Mouse (Mus musculus): ENCODE results near the gene Gm44596.

The Gm44596 gene

DNA sequence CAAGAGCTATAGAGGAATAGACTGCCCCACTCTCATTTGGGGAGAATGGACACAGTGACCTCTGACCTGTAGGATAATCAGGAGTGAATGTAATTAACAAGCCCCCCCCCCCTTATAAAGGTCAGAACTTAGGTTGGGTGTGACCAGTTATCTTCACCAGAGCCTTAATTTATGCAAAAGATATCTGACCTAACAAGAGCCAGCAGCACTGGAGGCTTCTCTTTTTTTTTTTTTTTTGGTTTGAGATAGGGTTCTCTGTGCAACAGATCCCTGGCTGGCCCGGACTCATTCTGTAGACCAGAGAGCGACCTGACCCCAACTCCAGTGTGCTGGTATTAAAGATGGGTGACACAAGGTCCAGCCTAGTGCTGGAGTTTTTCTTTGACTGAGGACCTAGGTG lies 54.0 kb downstream of the Gm44596 start:
- DNase-seq (ENCODE audit: low read depth, low spot score) = no peak

DNA sequence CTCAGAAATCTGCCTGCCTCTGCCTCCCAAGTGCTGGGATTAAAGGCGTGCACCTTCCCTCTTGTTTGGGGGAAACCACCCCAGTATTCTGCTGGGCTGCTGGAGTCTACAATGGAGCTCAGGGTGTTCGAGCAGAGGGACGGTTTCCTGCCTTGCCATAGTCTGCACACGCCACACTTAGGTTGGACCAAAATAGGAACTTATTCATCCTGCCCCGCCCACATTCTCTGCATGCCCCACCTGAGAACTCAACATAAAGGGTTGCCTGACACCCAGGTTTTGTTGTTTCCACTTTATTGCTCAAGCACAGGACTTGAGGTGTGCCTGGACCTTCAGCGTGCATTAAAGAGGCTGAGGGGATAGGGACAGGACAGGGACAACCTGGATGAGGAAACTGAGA lies 54.5 kb downstream of the Gm44596 start:
- DNase-seq (ENCODE audit: low read depth, low spot score) = no peak

DNA sequence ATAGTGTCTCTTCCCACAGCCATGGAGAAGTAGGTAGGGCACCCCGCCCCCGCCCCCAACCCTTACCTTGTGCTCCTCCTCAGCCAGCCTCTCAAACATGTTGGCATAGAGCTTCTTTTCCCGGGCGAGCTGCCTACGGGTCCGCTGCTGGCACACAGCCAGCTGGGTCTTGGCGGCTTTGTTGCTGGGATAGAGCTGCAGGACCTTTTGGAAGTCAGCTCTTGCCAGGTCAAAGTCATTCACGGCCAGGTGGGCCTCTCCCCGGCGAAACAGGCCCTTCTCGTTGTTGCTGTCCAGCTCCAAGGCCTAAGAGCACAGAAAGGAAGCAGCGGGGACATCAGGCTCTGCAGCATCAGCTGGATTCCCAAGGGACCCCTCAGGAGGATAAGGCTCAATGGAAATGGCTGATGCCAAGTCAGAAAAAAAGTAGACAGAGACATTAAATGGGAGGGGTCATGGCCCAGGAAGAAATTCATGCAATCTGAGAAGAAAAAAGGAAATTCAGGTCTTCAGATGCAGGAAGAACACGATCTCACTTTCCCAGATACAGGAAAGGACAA lies 57.1 kb downstream of the Gm44596 start:
- DNase-seq (ENCODE audit: low read depth, low spot score) = no peak

DNA sequence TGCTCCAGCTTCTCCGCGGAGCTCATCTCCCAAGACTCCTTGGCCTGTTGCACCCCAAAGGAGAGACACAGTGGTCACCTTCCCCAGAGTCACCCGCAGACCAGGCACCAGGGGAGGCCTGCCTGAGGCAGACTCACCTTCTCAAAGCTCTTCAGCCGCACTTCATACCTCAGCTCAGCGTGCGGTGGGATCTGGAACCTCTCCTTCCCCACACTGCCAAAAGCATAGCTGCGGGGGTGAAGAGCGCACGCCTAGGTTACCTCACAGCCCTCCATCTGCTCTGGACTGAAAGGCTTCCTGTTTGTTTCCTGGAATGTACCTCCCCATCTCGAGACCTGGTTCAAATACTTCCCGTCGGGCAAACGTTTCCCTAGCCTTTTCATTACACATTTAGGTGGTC lies 58.3 kb downstream of the Gm44596 start:
- no peak for DNase-seq (ENCODE audit: low read depth, low spot score)

DNA sequence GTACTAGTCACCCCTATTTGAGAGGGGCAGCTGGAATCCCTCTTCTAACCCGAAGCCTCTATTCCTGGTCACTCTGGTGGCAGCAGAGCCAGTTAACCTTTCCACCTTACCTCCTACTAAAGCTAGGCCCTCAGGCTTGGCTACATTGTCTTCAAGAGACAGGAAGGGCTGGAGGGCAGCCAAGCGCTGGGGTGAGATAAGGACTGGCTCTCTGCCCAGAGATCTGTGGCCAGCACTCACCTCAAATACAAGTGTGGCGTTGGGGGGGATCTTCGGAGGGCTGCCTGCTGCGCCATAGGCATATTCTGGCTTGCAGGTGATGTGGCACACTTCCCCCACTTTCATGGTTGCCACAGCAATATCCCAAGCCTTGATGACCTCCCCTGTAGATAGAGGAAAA lies 60.2 kb downstream of the Gm44596 start:
- DNase-seq (ENCODE audit: low read depth, low spot score) = no peak

DNA sequence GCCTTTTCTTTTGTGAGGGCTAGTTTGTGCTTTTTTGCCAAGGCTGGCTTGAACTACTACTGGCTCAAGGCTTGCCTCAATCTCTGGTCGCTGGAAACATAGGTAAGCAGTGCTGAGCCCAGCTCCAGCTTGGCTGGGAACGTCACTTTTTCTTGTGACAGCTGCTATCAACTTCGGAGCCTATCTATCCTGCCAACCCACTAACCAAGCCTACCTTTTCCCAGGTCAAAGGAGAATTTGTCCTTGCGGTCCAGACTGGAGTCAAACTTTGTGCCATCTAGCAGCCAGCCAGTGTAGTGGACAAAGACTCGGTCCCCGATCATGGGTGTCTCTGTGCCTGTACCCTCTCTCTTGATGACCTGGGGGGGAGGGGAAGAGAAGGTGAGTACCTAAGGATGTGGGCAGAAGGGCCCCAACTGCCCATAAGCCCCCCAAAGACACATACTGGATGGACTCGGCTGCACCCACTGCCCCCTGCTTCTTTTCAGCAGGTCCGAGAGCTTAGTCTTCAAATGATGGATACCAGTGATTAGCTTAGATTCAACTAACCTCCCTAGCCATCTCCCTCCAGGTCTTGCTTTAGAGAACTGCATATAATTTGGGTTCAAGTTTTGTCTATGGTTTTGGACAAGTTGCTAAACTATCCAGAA lies 61.2 kb downstream of the Gm44596 start:
- no peak for DNase-seq (ENCODE audit: low read depth, low spot score)

DNA sequence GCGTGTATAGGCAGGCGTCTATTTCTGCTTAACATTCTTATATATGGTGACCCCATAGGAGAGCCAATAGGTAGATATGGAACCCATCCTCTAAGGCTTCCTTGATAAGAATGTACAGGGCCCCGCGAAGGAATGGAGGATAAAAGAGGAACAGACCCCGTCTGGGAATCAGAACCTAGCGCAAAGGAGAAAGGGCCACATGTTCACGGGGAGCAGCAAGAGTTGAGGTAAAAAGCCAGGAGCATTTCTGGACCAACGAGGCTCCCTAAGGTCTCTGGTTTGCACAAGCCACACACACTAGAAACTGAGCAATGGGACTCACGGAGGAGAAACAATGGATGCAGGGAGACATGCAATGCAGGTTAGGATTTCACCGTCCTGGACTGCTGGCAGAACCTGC lies 62.0 kb downstream of the Gm44596 start:
- DNase-seq (ENCODE audit: low read depth, low spot score) = no peak

DNA sequence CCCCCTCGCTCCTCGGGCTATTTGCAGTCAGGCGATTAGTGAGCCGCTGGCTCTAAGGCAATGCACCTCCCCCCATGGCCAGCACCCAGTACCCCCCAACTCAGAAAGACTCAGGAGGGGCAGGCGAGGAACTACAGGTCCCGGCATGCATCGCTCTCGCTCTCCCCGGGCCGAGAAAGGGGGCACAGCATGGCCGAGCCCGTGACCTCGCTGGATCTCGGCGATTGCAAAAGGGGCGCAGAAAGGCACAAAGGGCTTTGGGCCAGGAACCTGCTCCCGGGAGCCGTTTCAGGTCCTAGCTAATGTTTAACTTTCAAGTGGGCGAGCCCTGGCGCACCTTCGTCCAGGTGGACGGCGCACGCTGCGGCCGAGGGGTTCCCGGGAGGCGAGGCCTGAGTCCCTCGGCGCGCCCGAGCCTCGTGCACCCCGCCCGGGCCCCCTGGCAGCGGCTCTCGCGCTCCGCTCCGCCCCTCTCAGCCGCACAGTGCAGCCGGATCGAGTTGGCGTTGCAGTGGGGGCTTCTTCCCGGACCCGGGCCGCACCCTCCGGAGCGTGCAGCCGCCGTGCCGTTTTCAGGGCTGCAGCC lies 62.5 kb downstream of the Gm44596 start:
- DNase-seq (ENCODE audit: low read depth, low spot score) = peak; percentile 69

DNA sequence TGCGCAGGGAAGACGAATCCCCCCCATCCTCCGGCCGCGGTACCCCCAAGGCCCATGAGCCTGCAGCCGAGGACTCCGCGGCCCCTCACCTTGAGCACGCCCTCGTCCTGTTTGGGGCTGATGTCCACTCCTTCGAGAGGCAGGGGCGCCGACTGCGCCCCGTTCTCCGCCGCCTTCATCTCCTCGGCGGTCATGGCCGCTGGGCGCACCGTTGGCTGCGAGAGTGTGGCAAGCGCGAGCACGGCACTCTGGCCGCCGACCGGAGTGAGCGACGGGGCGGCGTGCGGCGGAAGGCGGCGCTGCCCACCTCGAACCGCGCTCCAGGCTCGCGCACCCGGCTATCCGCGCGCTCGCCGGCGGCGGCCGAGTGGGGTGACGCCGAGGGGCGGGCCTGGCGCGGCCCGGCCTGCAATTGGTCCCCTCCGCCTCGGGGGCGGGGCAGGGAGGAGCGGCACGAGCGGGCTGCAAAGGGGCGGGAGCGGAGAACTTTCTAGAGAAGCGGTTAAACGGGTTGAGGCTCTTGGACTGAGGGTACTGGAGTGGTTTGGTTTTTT lies 63.1 kb downstream of the Gm44596 start, which contains the start of gene Fkbp4:
Gene Fkbp4, minus strand, starts transcription at position 361 of the 554 bp plus-strand sequence.
- peak; percentile 75 for DNase-seq (ENCODE audit: low read depth, low spot score)

DNA sequence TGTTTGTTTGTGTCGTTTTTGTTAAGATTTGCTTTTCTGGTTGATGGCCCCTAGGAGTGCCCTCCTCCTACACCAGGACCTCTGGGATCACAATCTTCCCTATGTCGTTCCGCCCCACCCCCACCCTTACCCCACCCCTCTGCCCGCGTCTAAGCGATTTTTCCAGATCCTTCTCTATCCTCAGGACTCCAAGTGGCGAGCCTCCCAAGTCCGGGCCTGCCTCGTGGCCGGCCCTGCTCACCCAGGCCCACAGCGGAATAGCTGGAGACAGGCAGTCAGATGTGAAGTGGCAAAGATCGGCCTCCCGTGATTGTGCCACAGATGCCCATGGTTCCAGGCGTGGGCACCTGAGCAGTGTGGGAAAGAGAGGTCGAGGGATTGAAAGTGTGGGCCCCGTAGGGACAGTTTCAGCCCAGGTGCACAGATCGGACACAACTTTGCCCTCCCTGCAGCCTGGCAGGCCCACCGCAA lies 63.6 kb downstream of the Gm44596 start:
- DNase-seq (ENCODE audit: low read depth, low spot score) = no peak

DNA sequence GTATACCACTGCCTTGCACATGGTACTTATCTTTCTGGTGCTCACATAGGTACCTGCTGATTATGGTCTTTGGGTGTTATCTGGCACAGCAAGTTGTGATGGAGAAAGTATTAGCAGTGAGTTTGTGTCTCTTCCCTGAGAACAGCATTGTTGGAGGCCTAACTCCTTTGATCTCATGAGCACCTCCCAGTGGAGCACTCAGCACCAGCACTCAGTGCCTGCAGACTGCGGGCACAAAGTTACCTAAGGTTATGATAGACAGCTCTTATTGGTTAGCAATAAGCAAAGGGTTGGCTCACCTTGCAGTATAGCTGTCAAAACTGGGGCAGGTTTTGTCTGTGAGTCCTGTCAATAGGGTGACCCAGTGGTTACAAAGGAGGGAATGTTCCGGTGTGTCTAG lies 64.9 kb downstream of the Gm44596 start:
- DNase-seq (ENCODE audit: low read depth, low spot score) = no peak

DNA sequence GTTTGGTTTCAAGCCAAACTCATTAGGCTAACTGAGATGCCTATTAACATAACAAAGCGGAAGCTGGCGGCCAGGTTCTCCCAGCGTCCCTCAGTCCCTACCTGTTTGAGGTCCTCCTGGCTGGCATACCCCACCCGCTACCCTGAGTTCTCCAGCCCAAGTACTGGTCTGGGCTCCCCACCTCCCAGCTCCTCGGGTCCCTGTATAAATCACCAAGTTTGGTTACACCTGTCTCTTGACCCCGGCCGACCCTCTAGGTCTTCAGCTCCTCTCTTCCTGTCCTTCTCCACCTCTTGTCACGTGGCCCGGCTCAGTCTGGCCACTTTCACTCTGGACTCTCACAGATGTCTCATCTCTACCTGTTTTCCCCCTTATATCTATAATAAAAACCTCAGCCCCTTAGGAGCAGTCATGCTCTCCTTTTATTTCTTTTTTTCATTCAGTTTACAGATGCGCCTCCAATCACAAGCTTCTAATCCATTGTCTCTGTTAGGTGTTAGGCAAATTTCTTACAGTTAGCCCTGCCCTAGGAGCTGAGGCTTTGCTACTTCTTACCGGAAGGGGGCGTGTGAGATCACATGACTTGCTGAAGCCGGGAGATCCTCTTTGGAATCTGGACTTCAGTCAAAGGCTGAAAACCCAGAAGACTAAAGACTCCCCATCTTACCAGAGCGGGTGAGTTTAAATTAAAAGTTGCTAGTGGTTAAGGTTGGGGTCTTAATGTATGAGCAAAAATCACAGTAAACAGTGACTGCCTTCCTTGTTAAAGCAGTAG lies 70.6 kb downstream of the Gm44596 start:
- peak; percentile 44 for DNase-seq (ENCODE audit: low read depth, low spot score)

DNA sequence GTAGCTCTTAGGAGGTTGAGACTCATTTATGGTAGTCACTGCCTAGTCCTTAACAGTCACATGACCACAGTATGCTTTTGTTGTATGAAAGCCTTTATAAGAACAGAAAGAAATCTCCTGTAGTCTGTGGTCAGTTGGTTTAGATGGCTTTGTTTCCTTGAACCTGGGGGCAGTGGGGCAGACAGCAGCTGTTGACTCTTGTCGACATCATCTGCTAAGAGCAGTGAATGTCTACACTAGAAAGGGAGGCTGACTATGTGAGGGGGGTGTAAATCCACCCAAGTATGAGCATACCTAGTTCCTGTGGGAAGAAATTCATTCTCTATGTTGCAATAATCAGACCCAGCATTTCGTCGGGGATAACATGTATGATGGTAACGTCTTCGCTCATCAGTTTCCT lies 71.8 kb downstream of the Gm44596 start:
- DNase-seq (ENCODE audit: low read depth, low spot score) = no peak

DNA sequence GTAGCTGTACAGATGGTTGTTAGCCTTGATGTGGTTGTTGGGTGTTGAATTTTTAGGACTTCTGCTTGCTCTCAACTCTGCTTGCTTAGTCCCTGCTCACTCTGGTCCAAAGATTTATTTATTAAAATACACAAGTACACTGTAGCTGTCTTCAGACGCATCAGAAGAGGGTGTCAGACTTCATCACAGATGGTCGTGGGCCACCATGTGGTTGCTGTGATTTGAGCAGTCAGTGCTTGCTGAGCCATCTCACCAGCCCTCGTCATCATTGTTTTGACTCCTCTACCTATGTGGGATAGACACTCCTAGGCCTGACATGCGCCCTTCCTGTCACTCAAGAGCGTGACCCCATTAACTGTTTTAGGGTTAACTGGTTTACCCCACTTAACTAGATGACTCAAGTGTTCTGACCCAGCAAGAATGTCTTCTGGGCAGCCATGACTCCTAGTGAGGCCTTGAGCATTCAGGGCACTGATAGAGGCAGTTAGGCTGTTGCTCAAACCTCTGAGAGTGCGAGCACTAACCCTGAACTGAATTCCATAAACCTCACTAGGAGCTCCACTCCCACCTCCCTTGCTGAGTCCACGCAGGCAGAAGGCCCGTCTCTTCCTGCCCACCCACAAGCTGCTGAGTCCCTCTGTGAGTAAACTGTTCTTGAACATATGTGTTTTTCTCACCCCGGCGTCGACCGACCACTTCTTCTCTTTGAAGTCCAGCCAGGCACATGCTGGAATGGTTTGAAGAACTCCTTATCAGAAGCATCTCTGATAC lies 80.7 kb downstream of the Gm44596 start:
- DNase-seq (ENCODE audit: low read depth, low spot score) = no peak
